Comparison of ENCODE assay signal across 12 mouse cellular contexts in genomic region chr17:81671245-81671644, GRCm38 (mm10).
DNase-seq lines count a peak whose midpoint lies in the region; ATAC-seq lines count a peak whose summit lies in the region.
"Had no signal": no experiment of that assay in that cellular context is flagged by ENCODE, and none has a peak within 500 bp of the region (broad histone marks: within the 10 kb centered on the region; RNA-seq: fewer than 3 reads in every experiment).

No protein-coding gene starts in this region.

- H3K9me3 ChIP-seq in heart, embryonic 10.5 days, result no peaks in the 10 kb centered on the region
- H3K9me3 ChIP-seq in limb, embryonic 12.5 days, result no peaks in the 10 kb centered on the region
- H3K9me3 ChIP-seq in neural tube, embryonic 15.5 days (replicated peaks), result no peaks in the 10 kb centered on the region
- H3K9me3 ChIP-seq: midbrain, embryonic 12.5 days had no signal

- H3K27ac ChIP-seq in heart, embryonic 10.5 days, result no peak overlapping the region
- no peak overlapping the region for H3K27ac ChIP-seq in limb, embryonic 12.5 days
- peak overlapping the region; percentile 98 for H3K27ac ChIP-seq in neural tube, embryonic 15.5 days (replicated peaks)
- H3K27ac ChIP-seq: midbrain, embryonic 12.5 days; stomach, postnatal 0 days had no signal

- DNase-seq in heart, embryonic 10.5 days (ENCODE audit: low spot score), result no peak
- no peak for DNase-seq in heart, adult 18-20 months
- DNase-seq in retina, postnatal 1 day, result peak; percentile 26
- DNase-seq in retina, embryonic 14.5 days (ENCODE audit: low spot score), result no peak
- DNase-seq in urinary bladder, postnatal 36 days (ENCODE audit: low spot score in 2 of 2), result no peak
- no peak for DNase-seq in thymus, postnatal 25 days
- DNase-seq: cerebellum, postnatal 36 days; lung, adult 2 months had no signal

- no peak overlapping the region for H3K9ac ChIP-seq in limb, embryonic 12.5 days (replicated peaks)
- no peak overlapping the region for H3K9ac ChIP-seq in neural tube, embryonic 15.5 days (replicated peaks)

- H3K4me1 ChIP-seq in heart, embryonic 10.5 days, result peaks cover 61% of the 10 kb centered on the region
- H3K4me1 ChIP-seq in limb, embryonic 12.5 days (replicated peaks), result peaks cover 25% of the 10 kb centered on the region
- peaks cover 44% of the 10 kb centered on the region for H3K4me1 ChIP-seq in neural tube, embryonic 15.5 days

- ATAC-seq in limb, embryonic 12.5 days (ENCODE audit: insufficient number of reproducible peaks, insufficient read depth, low FRiP score, low TSS enrichment, low read depth), result no peak
- ATAC-seq in neural tube, embryonic 15.5 days (ENCODE audit: low FRiP score), result no peak

- peaks cover 13% of the 10 kb centered on the region for H3K27me3 ChIP-seq in heart, embryonic 10.5 days (ENCODE audit: insufficient read depth, poor library complexity, severe bottlenecking)
- peaks cover 31% of the 10 kb centered on the region for H3K27me3 ChIP-seq in limb, embryonic 12.5 days
- peaks cover 10% of the 10 kb centered on the region; the same call in 1 of the 2 replicates for H3K27me3 ChIP-seq in neural tube, embryonic 15.5 days (replicated peaks)

- H3K36me3 ChIP-seq in heart, embryonic 10.5 days, result 0 out of 2 replicates have a peak, but pooled peaks cover 9% of the 10 kb centered on the region
- H3K36me3 ChIP-seq in limb, embryonic 12.5 days, result no peaks in the 10 kb centered on the region
- no peaks in the 10 kb centered on the region for H3K36me3 ChIP-seq in neural tube, embryonic 15.5 days
- H3K36me3 ChIP-seq: midbrain, embryonic 12.5 days had no signal

- H3K4me3 ChIP-seq in heart, embryonic 10.5 days, result peak overlapping the region; percentile 61
- H3K4me3 ChIP-seq in limb, embryonic 12.5 days (replicated peaks), result no peak overlapping the region
- H3K4me3 ChIP-seq in neural tube, embryonic 15.5 days (replicated peaks), result peak overlapping the region; percentile 67

- 8% methylated on average over 5 of the region's 5 CpGs for WGBS in heart, embryonic 10.5 days
- WGBS in limb, embryonic 12.5 days, result 10% methylated on average over 5 of the region's 5 CpGs
- 17% methylated on average over 5 of the region's 5 CpGs for WGBS in neural tube, embryonic 15.5 days

- peak overlapping the region; percentile 94; the same call in 1 of the 2 replicates for H3K4me2 ChIP-seq in limb, embryonic 12.5 days
- peak overlapping the region; percentile 84 for H3K4me2 ChIP-seq in neural tube, embryonic 15.5 days
